Mouse (Mus musculus): ENCODE data around the gene Gm8104.
"Not testable (repeated sequence)": the region's sequence is repeated elsewhere in the genome, so short reads cannot be mapped to it uniquely, and the experiment has no call there.

The Gm8104 gene

DNA sequence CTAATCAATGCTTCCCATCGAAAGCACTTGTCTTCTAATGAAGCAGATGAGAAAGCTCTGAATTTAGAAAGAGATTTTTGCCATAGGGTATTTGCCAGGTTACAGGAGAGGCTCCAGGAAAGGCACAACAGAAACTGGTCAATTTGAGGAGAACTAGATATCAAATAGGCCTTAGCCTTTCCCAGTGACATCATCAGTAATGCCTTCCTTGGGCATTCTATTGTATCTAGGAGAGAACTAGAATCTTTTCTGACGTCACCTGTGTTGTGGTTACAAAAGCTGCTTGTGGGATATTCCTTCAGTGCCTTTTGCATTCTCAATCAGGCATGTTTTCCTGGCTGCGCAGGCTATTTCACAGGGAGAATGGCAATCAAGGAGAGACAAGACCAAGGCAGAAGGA is at the start of gene Gm8104:
Gm8104 (plus strand) TSS at position 301 of the 400 bp plus-strand sequence.
- DNase-seq (ENCODE audit: low spot score): not testable (repeated sequence)

- DNase-seq (ENCODE audit: low spot score): not testable (repeated sequence)
Measured at GRCm38 (mm10) chr14:43058063-43058462, 42.3 kb upstream of the Gm8104 start.

- not testable (repeated sequence) for DNase-seq (ENCODE audit: low spot score)
Measured at GRCm38 (mm10) chr14:43060179-43060578, 40.2 kb upstream of the Gm8104 start.

DNA sequence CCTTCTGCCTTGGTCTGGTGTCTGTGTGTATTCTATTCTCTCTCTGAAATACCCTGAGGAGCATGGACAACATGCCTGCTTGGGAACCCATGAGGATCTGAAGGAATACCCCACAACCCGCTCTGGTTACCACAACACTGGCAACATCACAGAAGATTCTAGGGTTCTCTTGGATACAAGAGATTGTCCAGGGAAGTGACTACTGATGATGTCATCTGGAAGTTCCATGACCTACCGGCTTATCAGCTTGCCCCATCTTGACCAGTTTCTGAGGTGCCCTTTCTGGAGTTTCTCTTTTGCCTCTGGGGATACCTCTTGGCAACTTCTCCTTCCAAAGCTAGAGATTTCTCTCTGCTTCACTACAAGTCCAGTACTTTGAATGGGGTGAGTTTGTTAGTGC is 23.9 kb upstream of the Gm8104 start, which contains the start of gene Gm8094:
Gm8094 (minus strand) TSS at position 101 of the 400 bp plus-strand sequence.
- not testable (repeated sequence) for DNase-seq (ENCODE audit: low spot score)

GRCm38 (mm10) chr14:43084936-43085730 is 15.3 kb upstream of the Gm8104 start:
- DNase-seq (ENCODE audit: low spot score): not testable (repeated sequence)

DNA sequence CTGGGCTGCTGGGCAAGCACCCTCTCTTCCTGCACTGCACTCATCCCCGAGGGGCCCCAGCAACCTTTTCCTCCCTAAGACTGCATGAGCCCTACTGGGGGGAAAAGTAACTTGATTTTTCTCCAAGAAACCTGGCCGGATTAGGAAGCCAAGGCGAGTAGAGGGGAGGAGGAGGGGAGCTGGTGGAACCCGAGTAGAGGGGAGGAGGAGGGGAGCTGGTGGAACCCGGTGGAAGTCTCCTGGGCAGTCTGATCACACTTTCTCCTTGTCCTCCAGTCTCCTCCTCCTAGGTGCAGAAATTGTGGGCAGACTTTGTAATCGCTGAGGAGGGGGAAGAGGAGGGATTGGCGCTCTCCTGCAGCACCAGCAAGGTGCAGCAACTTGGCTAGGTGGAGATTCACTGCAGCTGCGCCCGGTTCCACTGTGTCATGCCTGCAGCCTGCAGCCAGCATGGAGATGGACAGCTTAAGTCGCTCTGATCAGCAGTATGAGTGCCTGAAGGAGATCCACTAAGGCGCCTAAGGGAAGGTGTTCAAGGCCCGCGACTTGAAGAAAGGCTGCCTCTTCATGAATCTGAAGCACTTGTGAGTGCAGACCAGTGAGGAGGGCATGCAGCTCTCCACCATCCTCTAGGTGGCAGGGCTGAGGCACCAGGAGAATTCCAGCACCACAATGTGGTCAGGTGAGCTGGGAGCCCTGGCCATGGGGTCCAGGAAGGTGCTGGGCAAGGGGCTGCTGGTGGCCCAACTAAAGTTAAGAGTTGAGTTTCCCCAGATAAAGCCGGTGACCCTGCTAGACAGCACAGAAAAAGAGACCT is 11.1 kb upstream of the Gm8104 start:
- not testable (repeated sequence) for DNase-seq (ENCODE audit: low spot score)

- not testable (repeated sequence) for DNase-seq (ENCODE audit: low spot score)
Measured at GRCm38 (mm10) chr14:43119673-43120072, 19.3 kb downstream of the Gm8104 start.

- DNase-seq (ENCODE audit: low spot score): not testable (repeated sequence)
Measured at GRCm38 (mm10) chr14:43126286-43126685, 25.9 kb downstream of the Gm8104 start.

All from ovary, postnatal 36 days (tissue).